Mouse (Mus musculus) cerebral cortex, adult 2 months (tissue): ENCODE measurements around the gene Ace3.

Experiments
- WGBS: fragments of 180-500 bp; shearing (Covaris S2); methylation state at CpG from one replicate; pipeline ENCODE4 v1.1.7; 2018; 5-methylcytosine and 5-hydroxymethylcytosine counted together

Ace3 gene

DNA sequence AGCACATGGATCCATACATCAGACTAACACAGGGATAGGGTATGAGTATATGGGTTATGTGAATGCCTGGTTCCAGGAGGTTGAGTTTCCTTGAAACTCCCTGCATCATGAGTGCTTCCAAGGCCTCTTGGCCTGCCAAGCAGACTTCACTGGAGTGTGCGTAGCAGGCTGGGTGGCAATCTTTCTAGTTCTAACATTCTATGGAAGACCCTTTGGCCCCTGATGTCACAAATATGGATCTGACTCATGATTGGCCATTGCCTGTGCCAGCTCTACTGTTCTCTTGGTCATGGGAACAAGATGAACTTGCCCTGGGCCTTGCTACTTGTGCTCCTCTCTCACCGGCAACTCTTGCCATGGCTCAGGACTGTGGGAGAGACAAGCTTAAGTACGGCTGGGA lies at the start of gene Ace3:
TSS of gene Ace3 (plus strand) at position 301 of the 400 bp plus-strand sequence.
- 99% methylated on average over 3 of the region's 3 CpGs for WGBS

DNA sequence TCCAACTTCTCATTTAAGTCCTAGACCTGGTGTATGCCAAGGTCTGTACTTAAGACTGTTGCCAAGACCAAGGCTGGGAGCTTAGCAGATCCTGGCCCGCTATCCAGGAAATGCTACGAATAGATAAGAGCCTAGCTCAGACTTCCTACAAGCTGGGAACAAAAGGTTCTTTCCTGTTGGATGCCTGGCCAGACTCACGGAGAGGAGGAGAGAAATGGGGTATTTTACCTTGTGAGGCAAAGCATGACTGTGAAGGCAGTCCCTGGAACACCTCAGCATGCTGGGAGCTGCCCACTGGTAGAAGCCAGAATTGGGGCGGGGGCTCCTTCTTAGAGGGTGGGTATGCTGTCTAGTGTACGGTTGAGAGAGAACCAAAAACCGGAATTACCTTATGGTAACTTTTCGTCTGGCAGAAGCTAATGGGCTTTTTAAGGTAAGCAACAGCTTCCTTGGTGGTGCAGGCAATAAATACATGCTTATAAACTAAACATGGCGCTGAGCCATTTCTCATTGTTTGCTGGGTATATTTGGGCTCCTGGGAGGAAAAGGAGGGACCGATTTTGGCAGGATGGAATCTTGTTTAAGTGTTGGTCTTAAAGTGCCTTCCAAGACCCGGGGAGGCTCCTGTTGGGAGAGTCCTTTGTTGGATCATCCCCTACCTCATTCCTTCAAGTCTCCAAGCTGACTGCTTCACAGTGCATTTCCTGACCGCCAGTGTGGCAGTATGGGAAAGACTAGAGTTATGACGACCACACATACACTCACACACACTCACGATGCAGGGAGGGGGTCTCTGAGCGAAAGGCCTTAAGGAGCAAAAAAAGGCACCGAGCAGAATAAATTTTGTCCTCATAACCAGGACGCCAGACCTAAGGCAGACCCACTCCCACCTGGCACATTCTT lies 49.5 kb upstream of the Ace3 start:
- 60% methylated on average over 16 of the region's 16 CpGs for whole genome bisulfite sequencing

DNA sequence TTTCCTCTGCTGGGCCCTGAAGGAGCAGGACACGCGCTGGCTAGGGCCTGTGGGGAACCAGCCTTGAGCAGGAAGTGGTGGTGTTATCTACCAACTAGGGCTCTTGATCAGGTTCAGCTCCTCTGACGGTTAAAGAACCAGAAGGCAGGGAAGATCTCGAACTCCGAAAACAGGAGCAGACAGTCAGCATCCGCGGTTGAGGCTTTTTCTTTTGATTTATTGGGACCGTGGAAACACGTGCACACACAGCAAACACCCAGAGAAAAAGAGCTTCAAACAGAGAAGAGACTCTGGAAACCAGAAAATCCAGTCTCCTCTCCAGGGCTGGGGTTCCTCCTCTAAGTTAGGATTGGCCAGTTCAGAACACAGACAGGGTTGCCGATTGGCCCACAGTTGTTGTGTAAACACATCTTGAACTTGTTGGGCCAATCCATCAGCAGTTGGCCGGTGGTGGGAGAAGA lies 47.8 kb upstream of the Ace3 start:
- WGBS: 76% methylated on average over 11 of the region's 11 CpGs

DNA sequence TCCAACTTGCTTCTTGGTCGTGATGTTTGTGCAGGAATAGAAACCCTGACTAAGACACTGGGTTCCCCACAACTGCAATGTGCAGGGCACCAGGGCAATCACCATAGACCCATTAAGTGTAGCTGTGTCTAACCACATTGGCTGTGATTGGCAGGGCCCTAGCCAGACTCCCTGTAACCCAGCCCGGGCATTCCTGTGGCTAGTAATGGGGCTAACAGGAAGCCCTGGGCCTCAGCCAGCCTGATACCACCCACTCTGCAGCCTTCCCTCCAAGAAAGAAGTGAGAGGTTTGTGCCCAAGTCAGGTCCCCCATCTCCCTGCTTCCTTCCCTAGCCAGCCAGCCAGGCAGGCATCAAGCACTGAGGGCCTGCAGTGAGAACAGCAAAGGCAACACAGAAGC lies 46.2 kb upstream of the Ace3 start:
- 52% methylated on average over 2 of the region's 2 CpGs for WGBS

DNA sequence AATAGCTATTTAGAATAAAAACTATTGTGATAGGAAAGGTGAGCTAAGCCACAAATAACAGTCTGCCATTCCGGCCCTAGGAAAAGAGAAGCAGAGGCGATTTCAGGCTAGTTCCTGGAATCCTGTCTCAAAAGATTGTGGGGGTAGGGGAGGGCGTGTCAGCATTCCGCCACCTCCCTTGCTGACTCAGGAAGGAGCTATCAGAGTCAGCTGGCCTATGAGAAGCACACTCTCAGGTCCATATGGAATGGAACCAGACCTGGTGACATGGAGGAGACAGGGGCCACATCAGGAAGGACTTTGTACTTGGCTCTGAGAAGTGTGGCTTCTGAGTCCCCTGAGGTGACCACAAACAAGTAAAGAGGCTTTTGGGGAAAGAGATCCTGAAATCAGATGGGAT lies 44.0 kb upstream of the Ace3 start:
- 83% methylated on average over 4 of the region's 4 CpGs for WGBS

DNA sequence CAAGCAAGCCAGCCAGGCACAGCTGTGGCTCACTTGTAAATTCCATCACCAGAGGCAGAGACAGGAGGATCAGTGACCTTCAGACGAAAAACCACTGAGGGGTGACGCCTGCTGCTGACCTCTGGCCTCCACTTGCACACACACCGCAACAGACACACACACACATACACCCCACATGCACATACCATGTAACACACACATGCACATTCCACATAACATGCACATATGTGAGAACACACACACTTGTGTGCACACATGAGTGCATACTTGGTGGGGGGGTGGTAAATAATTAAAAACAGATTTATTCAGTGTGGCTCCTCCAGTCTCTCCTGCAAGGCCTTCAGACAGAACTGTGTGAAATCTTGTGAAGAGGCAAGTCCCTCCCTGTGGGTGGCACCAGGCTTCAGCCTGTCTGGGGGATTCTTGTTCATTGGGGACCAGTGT lies 42.9 kb upstream of the Ace3 start:
- WGBS: 84% methylated on average over 3 of the region's 3 CpGs

DNA sequence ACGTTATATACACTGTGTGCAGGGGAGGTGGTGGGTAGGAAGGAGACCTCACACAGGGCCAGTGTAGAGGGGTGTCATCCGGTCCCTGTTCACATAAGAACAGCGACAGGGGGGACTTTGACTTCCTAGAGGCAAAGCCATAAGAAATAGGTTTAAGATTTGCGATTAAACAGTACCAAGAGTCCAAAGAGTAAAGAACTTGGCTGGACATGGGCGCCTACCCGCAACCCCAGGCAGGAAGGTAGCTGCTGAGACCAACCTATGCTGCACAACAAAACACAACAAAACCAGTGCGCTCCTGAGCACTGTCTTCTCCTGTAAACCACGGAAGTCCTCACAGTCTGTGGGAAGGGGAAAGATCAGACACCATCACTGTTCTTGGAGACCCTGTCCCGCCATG lies 42.4 kb upstream of the Ace3 start:
- WGBS: 93% methylated on average over 9 of the region's 9 CpGs

DNA sequence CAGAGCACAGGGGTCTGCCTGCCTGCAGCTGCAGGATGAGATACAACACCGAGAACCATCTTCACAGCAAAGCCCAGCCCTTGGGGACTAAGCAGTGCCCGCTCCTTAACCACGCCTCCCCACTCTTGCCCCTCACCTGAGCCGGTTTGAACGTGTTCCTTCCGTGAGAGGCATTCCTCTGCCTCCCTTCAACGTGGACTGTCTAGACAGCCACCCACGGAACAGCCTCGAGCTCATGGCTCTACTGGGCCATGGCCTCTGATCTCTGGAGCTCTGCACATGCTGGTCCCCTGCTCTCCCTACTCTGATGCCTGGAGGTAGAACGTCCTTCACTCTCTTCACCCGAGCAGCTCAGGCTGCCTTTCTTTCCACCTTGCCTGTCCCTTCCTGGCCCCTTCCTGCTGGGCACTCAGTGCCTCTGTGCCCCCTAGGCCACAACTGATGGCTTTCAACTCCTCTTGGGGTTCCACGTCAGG lies 41.5 kb upstream of the Ace3 start, which contains the start of gene Cyb561:
TSS of gene Cyb561 (minus strand) at position 426 of the 476 bp plus-strand sequence.
- WGBS: 88% methylated on average over 12 of the region's 12 CpGs

DNA sequence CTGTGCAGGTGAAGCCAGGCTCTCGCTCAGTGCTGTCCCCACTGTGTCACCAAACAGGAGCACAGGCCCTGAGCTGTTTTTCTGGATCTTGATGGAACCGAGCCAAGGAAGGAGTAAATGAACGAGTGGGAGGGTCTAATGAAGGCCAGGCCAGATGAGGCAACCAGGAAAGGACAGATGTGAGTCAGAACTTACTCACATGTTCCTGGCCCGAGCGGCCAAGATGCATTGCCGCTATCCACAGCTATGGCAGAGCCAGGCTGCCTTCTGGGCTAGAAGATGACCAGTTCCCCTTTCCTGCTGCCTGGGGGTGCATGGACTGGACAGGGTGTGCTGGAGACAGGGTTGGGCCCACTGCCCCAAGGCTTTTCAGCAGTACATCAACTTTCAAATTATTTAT lies 41.1 kb upstream of the Ace3 start:
- WGBS: 69% methylated on average over 6 of the region's 6 CpGs

DNA sequence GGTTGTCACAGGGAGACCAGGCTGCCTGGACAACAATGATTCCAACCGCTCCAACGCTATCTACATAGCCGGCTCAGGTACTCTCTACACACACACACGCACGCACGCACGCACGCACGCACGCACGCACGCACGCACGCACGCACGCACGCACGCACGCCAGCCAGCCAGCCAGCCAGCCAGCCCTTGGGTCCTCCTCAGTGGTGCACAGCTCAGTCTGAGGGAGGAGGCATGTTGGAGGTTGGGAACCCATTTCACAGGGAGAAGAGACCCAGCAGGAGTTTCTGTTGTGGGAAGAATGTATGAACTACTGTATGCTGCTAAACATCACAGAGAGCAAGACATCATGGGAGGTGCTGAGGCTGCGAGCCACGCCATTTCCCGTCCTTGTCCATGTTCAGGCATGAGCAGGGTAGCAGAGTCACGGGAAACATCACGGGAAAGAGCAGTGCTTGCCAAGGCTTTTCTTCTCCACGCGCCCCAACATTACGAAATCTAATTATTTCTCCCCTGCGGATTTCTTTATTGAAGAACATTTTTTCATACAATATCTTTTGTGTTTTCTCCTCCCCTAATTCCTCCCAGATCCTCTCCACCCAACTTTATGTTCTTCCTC lies 38.6 kb upstream of the Ace3 start:
- 87% methylated on average over 28 of the region's 28 CpGs for WGBS

DNA sequence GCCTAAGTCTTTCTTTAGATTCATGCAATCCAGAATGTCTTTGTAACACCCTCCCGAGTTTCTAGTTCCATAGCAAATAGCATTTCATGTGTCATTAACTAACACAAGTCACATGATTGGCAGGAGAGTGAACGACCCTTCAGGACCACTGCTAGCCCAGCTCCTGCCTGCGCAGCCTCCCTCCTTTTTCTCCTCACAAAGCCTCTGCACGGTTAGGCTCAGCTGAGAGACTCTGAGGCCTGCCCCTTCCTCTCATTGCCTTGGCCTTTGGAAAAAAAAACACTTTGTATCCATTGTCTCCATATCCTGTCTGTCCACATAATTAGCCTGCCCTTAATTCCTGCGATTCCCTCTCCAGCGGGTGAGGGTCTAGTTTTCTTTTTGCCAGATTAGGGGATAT lies 37.0 kb upstream of the Ace3 start:
- 65% methylated on average over 6 of the region's 6 CpGs for WGBS

DNA sequence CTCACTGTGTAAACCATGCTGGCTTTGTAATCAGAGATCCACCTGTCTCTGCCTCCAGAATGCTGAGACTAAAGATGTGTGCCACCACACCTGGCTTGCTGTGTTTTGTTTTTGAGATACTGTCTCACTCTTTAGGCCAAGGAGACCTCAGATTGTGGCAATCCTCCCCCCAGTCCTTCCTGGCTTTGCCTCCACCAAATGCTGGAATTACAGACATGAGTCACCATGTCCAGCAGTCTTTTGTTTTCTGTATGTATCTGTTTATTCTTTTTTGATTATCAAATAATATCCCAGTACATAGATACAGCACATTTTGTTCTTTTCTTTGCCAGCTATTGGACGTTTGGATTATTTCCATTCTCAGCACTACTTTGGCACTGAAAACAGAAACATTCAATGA lies 35.9 kb upstream of the Ace3 start:
- 52% methylated on average over 1 of the region's 1 CpGs for WGBS

DNA sequence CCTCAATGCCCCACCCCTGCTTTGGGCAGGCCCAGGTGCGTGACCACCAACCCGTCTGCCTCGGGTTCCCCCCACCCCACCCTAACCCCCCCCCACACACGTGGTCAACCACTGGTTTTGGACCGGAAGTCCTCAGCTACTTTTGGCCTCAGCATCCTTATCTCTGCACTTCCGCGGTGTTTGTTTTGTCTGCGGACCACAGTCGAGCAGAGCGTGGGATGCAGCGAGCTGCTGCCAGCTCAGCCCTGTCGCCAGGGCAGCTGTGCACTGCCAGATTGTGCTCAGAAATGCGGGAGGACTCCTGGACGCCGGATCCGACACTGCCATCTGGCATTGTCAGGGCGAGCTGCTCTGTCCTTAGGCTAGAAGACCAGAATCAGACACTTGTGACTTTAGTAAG lies 35.1 kb upstream of the Ace3 start:
- 24% methylated on average over 17 of the region's 17 CpGs for WGBS

DNA sequence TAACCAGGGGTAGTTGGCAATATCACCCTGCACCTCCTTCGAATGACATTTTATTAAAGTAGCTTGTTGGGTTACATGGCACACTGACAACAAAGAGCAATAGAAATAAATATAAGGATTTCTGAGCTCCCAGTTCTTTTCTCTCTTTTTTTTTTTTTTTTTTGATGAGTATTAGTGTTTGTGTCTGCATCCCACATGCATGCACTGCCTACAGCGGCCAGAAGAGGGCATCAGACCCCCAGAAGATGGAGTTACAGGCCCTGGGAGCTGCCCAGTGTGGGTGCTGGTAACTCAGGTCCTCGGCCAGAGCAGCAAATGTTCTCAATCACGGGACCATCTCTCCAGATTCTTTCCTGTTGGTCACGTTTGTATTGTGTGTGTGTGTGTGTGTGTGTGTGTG lies 29.8 kb upstream of the Ace3 start:
- 72% methylated on average over 5 of the region's 5 CpGs for WGBS

DNA sequence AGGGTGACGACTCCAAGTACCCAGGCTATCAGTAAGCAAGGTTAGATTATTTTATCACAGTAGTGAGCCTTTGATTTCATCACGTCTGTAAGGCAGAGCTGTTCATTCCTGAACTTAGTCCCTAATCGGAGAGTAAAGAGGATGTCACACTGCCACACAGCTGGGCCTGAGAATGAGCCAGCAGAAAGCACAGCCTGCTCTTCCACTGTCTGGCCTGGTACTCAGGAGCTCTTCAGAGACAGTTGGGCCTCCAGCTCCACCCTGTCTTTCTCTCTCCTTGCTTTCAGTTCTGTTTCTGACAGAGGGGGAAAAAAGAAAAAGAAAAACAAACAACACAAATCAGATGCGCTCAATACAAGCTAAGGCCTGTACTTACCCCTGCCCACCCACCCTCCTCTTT lies 28.2 kb upstream of the Ace3 start:
- WGBS: 70% methylated on average over 4 of the region's 4 CpGs

DNA sequence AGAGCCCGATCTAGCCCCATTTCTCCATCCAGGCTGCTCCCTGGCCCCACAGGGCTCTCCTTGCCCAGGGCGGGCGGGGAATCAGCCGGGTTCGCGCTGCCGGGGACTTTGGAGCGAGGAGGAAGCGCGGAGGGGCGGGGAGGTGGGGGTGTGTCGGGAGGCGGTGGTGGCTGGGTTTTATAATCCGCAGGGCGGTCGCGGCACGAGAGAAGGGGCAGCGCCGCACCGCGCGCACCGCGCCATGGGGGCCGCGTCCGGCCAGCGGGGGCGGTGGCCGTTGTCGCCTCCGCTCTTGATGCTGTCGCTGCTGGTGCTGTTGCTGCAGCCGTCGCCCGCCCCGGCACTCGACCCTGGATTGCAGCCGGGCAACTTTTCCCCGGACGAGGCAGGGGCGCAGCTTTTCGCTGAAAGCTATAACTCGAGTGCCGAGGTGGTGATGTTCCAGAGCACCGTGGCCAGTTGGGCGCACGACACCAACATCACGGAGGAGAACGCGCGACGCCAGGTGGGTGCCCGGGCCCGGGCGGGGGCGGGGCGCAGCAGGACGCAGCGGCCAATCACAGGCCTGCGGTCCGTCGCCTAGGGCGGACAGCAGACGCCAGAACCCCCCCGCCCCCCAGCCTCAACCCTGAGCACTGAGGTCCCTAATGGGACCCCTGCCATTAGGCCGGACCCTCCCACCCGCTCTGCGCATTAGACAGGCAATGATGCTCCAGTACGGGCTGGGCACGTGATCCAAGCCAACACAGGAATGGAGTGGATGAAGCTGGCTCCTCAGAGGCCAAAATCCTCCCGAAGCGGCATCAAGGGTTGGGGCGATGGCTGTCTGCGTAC lies 26.5 kb upstream of the Ace3 start, which contains the start of gene Ace:
TSS of gene Ace (plus strand) at position 205 of the 834 bp plus-strand sequence.
- WGBS: 3% methylated on average over 76 of the region's 76 CpGs

DNA sequence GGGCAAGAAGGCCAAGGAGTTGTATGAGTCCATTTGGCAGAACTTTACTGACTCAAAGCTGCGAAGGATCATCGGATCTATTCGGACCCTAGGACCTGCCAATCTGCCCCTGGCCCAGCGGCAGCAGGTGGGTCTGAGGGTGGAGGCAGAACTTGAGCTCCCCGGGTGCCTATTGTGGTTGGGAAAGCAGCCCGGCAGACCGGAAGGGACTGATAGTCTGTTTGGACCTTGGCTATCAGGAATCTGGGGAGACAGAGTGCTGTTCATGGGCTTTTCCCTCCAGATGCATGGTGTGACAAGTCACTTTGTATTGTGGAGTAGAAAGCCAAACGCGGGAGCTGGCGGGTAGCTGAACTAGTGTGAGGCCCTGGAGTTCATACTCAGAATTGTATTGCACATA lies 25.5 kb upstream of the Ace3 start:
- WGBS: 50% methylated on average over 10 of the region's 10 CpGs

DNA sequence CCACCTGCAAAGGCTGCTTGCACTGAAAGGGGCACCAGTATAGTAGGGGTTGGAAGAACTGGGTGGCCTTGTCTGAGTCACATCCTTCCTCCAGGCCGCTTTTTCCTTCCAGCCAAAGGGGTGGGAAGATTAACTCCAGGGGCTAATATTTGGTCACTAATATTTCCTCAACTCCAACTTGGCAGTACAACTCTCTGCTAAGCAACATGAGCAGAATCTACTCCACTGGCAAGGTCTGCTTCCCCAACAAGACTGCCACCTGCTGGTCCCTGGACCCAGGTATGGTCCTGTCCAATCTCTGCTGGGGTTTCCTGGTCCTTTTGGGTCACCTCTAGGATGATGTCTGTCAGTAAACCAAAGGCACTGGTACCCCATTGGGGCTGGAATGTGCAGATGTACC lies 25.0 kb upstream of the Ace3 start:
- 52% methylated on average over 1 of the region's 1 CpGs for WGBS

DNA sequence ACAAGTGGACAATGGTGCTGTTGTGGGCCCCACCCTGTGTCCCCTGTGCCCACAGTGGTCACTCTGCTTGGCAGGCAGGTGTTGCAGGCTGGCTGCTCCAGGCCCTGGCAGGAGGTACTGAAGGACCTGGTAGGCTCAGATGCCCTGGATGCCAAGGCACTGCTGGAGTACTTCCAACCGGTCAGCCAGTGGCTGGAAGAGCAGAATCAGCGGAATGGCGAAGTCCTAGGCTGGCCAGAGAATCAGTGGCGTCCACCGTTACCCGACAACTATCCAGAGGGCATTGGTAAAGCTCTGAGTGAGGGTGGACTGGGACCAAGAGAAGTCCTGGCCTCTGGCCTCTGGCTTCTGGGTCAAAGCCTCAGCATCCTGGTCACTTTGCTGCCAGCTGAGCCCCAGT lies 19.9 kb upstream of the Ace3 start:
- 78% methylated on average over 6 of the region's 6 CpGs for WGBS

DNA sequence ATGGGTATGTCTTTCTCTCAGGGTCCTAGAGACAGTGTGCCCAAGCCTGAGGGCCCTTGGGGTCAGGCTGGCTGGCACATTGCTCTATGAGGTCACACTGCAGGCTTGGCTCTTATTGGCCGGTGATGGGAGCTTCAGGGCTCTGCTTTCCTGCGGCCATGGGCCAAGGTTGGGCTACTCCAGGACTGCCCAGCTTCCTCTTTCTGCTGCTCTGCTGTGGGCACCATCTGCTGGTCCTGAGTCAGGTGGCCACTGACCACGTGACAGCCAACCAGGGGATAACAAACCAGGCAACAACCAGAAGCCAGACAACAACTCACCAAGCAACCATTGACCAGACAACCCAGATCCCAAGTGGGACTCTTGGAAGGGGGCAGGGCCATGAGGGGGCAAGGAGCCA lies 19.4 kb upstream of the Ace3 start:
- WGBS: 84% methylated on average over 3 of the region's 3 CpGs

DNA sequence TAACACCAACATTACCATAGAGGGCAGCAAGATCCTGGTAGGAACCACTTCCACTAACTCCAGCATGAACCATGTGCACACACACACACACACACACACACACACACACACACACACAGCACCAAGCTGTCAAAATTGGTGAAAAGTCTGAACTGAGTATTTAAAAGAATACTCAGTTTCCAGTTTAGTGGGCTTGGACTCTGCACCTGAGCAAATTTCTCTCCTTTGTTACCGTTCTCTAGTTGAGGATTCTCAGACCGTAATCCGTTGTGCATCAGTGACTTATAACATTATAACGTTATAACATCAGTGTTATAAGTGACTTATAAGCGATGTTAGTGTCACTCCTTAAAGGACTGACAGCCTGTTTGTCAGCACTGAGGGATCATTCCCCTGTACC lies 18.8 kb upstream of the Ace3 start:
- WGBS: 98% methylated on average over 5 of the region's 5 CpGs

DNA sequence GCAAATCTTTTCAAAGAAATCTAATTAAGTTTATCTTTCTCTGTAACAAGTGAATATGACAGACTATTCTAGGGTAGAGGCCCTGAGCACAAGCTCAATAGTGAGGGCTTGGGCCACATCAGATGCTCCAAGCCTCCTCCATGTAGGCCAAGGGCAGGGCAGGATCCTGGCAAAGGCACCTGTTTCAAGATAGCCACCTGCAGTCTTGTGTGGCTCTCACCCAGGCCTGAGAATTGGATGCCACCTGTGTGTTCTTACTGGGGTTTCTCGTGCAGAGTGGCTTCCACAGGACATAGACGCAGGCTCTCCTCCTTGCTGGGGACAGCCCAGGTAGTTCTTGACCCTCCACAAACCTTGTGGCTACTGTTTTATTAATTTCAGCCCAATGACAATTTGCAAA lies 16.2 kb upstream of the Ace3 start:
- 88% methylated on average over 2 of the region's 2 CpGs for WGBS
